Mouse (Mus musculus) natural killer cell, adult 2 months (primary cell): ENCODE data around the gene Elmo1.

ENCODE experiments used
- DNase-seq, 2 experiments: peaks; one replicate each; pipeline ENCODE4 v3.0.0; 2022; ENCODE audit warnings: low spot score in 2 of 2

Elmo1 gene

GRCm38 (mm10) chr13:20383875-20384274 lies 293.5 kb downstream of the Elmo1 start:
- no peak for DNase-seq

GRCm38 (mm10) chr13:20384846-20385245 lies 294.4 kb downstream of the Elmo1 start:
- no peak for DNase-seq

- DNase-seq, result no peak
These were observed 295.0 kb downstream of the Elmo1 start for GRCm38 (mm10) chr13:20385423-20385822.

GRCm38 (mm10) chr13:20386462-20387141 lies 296.2 kb downstream of the Elmo1 start:
- no peak for DNase-seq

- DNase-seq, result no peak
These were observed 302.6 kb downstream of the Elmo1 start for GRCm38 (mm10) chr13:20392824-20393598.

GRCm38 (mm10) chr13:20397744-20398143 lies 307.3 kb downstream of the Elmo1 start:
- DNase-seq, result no peak

GRCm38 (mm10) chr13:20398311-20398710 lies 307.9 kb downstream of the Elmo1 start:
- DNase-seq, result no peak

GRCm38 (mm10) chr13:20404530-20404929 lies 314.1 kb downstream of the Elmo1 start:
- DNase-seq, result no peak

GRCm38 (mm10) chr13:20406470-20407213 lies 316.2 kb downstream of the Elmo1 start:
- no peak for DNase-seq

- no peak for DNase-seq
These were observed 320.1 kb downstream of the Elmo1 start for GRCm38 (mm10) chr13:20410306-20411101.

- no peak for DNase-seq
These were observed 326.6 kb downstream of the Elmo1 start for GRCm38 (mm10) chr13:20416691-20417660.

GRCm38 (mm10) chr13:20430998-20431397 lies 340.6 kb downstream of the Elmo1 start:
- no peak for DNase-seq

- DNase-seq, result no peak
These were observed 342.9 kb downstream of the Elmo1 start for GRCm38 (mm10) chr13:20433221-20433858.

GRCm38 (mm10) chr13:20434071-20434470 lies 343.7 kb downstream of the Elmo1 start:
- no peak for DNase-seq

GRCm38 (mm10) chr13:20439488-20439887 lies 349.1 kb downstream of the Elmo1 start:
- no peak for DNase-seq

- DNase-seq, result no peak
These were observed 360.5 kb downstream of the Elmo1 start for GRCm38 (mm10) chr13:20450831-20451353.

GRCm38 (mm10) chr13:20454357-20454756 lies 364.0 kb downstream of the Elmo1 start:
- DNase-seq, result no peak

- no peak for DNase-seq
These were observed 369.7 kb downstream of the Elmo1 start for GRCm38 (mm10) chr13:20460096-20460495.

- DNase-seq, result no peak
These were observed 371.2 kb downstream of the Elmo1 start for GRCm38 (mm10) chr13:20461616-20462015.

GRCm38 (mm10) chr13:20464161-20464560 lies 373.8 kb downstream of the Elmo1 start:
- DNase-seq, result no peak
